Mouse (Mus musculus): Measurements from ENCODE around the gene Rps26. TPM values are rescaled to one million over a fixed set of nuclear protein-coding genes. Genes with fewer than 3 reads are reported as not detected.

Gene Rps26
- polyA plus RNA-seq (2015; fragmentation: Nextera tagmentation; extraction: Ambion mirVana), result 392 and 465 TPM in 2 replicates

GRCm38 (mm10) chr10:128626311-128627310 is at the start of gene Rps26:
Rps26 (minus strand) TSS chr10:128626747.

GRCm38 (mm10) chr10:128673763-128674468 is 47.4 kb upstream of the Rps26 start, which contains the start of gene Suox:
Suox (minus strand) TSS chr10:128674073.

GRCm38 (mm10) chr10:128645111-128646011 is 18.8 kb upstream of the Rps26 start, which contains the start of gene Ikzf4:
Ikzf4 (minus strand) TSS chr10:128645991.

GRCm38 (mm10) chr10:128589464-128590192 is 36.9 kb downstream of the Rps26 start, which contains the start of gene Erbb3:
Erbb3 (minus strand) TSS chr10:128589652.

Small RNA genes within 50 kb of the gene (microRNA-seq; reads per million reads assigned to microRNA genes)
- gene Mir6917, result not detected

Other genes starting within 250 kb of the Rps26 start
- gene Ankrd52, start 249.6 kb downstream of the Rps26 start, polyA plus RNA-seq (2015; fragmentation: Nextera tagmentation; extraction: Ambion mirVana), result 10.7 and 13.3 TPM in 2 replicates
- gene Slc39a5, start 225.5 kb downstream of the Rps26 start, polyA plus RNA-seq (2015; fragmentation: Nextera tagmentation; extraction: Ambion mirVana), result 0.67 and 1.3 TPM in 2 replicates
- gene Nabp2, start 215.3 kb downstream of the Rps26 start, polyA plus RNA-seq (2015; fragmentation: Nextera tagmentation; extraction: Ambion mirVana), result 145 TPM in 2 replicates
- gene Rnf41, start 215.1 kb downstream of the Rps26 start, polyA plus RNA-seq (2015; fragmentation: Nextera tagmentation; extraction: Ambion mirVana), result 65.5 and 72.9 TPM in 2 replicates
- gene Smarcc2, start 167.5 kb downstream of the Rps26 start, polyA plus RNA-seq (2015; fragmentation: Nextera tagmentation; extraction: Ambion mirVana), result 93.1 and 115 TPM in 2 replicates
- 1,126 and 1,148 TPM in 2 replicates for gene Myl6, start 132.6 kb downstream of the Rps26 start, polyA plus RNA-seq (2015; fragmentation: Nextera tagmentation; extraction: Ambion mirVana)
- 8.3 and 8.4 TPM in 2 replicates for gene Myl6b, start 128.1 kb downstream of the Rps26 start, polyA plus RNA-seq (2015; fragmentation: Nextera tagmentation; extraction: Ambion mirVana)
- gene Esyt1, start 100.9 kb downstream of the Rps26 start, polyA plus RNA-seq (2015; fragmentation: Nextera tagmentation; extraction: Ambion mirVana), result 16.5 and 17.8 TPM in 2 replicates
- 13.7 and 14.0 TPM in 2 replicates for gene Zc3h10, start 79.0 kb downstream of the Rps26 start, polyA plus RNA-seq (2015; fragmentation: Nextera tagmentation; extraction: Ambion mirVana)
- gene Rpl41, start 77.4 kb downstream of the Rps26 start, polyA plus RNA-seq (2015; fragmentation: Nextera tagmentation; extraction: Ambion mirVana), result 2,536 and 2,780 TPM in 2 replicates
- gene Pa2g4, start 60.8 kb downstream of the Rps26 start, polyA plus RNA-seq (2015; fragmentation: Nextera tagmentation; extraction: Ambion mirVana), result 97.4 and 109 TPM in 2 replicates
- gene Erbb3, start 37.1 kb downstream of the Rps26 start, polyA plus RNA-seq (2015; fragmentation: Nextera tagmentation; extraction: Ambion mirVana), result 2.8 and 3.5 TPM in 2 replicates
- gene Ikzf4, start 19.2 kb upstream of the Rps26 start, polyA plus RNA-seq (2015; fragmentation: Nextera tagmentation; extraction: Ambion mirVana), result 9.8 and 13.8 TPM in 2 replicates
- 14.1 and 17.0 TPM in 2 replicates for gene Suox, start 47.3 kb upstream of the Rps26 start, polyA plus RNA-seq (2015; fragmentation: Nextera tagmentation; extraction: Ambion mirVana)
- gene Rab5b, start 69.5 kb upstream of the Rps26 start, polyA plus RNA-seq (2015; fragmentation: Nextera tagmentation; extraction: Ambion mirVana), result 92.5 and 96.1 TPM in 2 replicates
- gene Pmel, start 77.4 kb upstream of the Rps26 start, polyA plus RNA-seq (2015; fragmentation: Nextera tagmentation; extraction: Ambion mirVana), result 1.3 and 1.7 TPM in 2 replicates
- 11.6 and 12.0 TPM in 2 replicates for gene Cdk2, start 78.3 kb upstream of the Rps26 start, polyA plus RNA-seq (2015; fragmentation: Nextera tagmentation; extraction: Ambion mirVana)
- gene Dgka, start 118.1 kb upstream of the Rps26 start, polyA plus RNA-seq (2015; fragmentation: Nextera tagmentation; extraction: Ambion mirVana), result 5.9 and 6.3 TPM in 2 replicates
- 42.0 and 51.6 TPM in 2 replicates for gene Pym1, start 121.1 kb upstream of the Rps26 start, polyA plus RNA-seq (2015; fragmentation: Nextera tagmentation; extraction: Ambion mirVana)
- 0.54 and 0.62 TPM in 2 replicates for gene Mmp19, start 164.2 kb upstream of the Rps26 start, polyA plus RNA-seq (2015; fragmentation: Nextera tagmentation; extraction: Ambion mirVana)
- 36.2 and 37.3 TPM in 2 replicates for gene Dnajc14, start 177.3 kb upstream of the Rps26 start, polyA plus RNA-seq (2015; fragmentation: Nextera tagmentation; extraction: Ambion mirVana)
- gene Tmem198b, start 177.6 kb upstream of the Rps26 start, polyA plus RNA-seq (2015; fragmentation: Nextera tagmentation; extraction: Ambion mirVana), result 17.7 TPM in 2 replicates
- 109 and 119 TPM in 2 replicates for gene Sarnp, start 190.6 kb upstream of the Rps26 start, polyA plus RNA-seq (2015; fragmentation: Nextera tagmentation; extraction: Ambion mirVana)
- gene Ormdl2, start 194.9 kb upstream of the Rps26 start, polyA plus RNA-seq (2015; fragmentation: Nextera tagmentation; extraction: Ambion mirVana), result 21.4 and 21.5 TPM in 2 replicates

All from neural tube, postnatal 0 days (tissue).